Mouse (Mus musculus) embryonic facial prominence, embryonic 13.5 days (tissue): ENCODE results near the gene Stk11ip. TPM values are rescaled to one million over a fixed set of nuclear protein-coding genes. Genes with fewer than 3 reads are reported as not detected.

Source experiments
- ATAC-seq: fragments of 200-750 bp; cut with Nextera tagmentation; 2 replicates; pipeline ENCODE4 v1.8.0; 2017; ENCODE audit warnings: low read depth; ENCODE audit not compliant: insufficient number of reproducible peaks, insufficient read depth, low FRiP score, low TSS enrichment
- H3K27ac ChIP-seq: fragments of 300-500 bp; sonication (generic); 2 replicates; pipeline ENCODE4 v1.5.1; 2015; ENCODE audit warnings: moderate library complexity, mild to moderate bottlenecking, inconsistent platforms
- H3K27me3 ChIP-seq: fragments of 300-500 bp; sonication (generic); 2 replicates; pipeline ENCODE4 v1.6.1; 2015; ENCODE audit warnings: mild to moderate bottlenecking, inconsistent platforms
- H3K36me3 ChIP-seq: fragments of 300-500 bp; sonication (generic); 2 replicates; pipeline ENCODE4 v1.6.1; 2015; ENCODE audit warnings: mild to moderate bottlenecking, inconsistent platforms
- H3K4me1 ChIP-seq: fragments of 300-500 bp; sonication (generic); 2 replicates; pipeline ENCODE4 v1.6.1; 2015; ENCODE audit warnings: inconsistent platforms
- H3K4me2 ChIP-seq: fragments of 300-500 bp; sonication (generic); 2 replicates; pipeline ENCODE4 v1.6.1; 2015; ENCODE audit warnings: moderate library complexity, mild to moderate bottlenecking, inconsistent platforms
- H3K4me3 ChIP-seq: fragments of 300-500 bp; sonication (generic); 2 replicates; pipeline ENCODE4 v1.5.1; 2015; ENCODE audit warnings: mild to moderate bottlenecking, inconsistent platforms
- H3K9ac ChIP-seq: fragments of 300-500 bp; sonication (generic); 2 replicates; pipeline ENCODE4 v1.6.1; 2015; ENCODE audit warnings: mild to moderate bottlenecking, inconsistent platforms
- H3K9me3 ChIP-seq: fragments of 300-500 bp; sonication (generic); 2 replicates; pipeline ENCODE4 v1.6.1; 2016; ENCODE audit warnings: inconsistent platforms
- WGBS: fragments of 180-500 bp; shearing (Covaris S2); methylation state at CpG from one replicate; pipeline ENCODE4 v1.1.7; 2015; ENCODE audit warnings: mixed read lengths; 5-methylcytosine and 5-hydroxymethylcytosine counted together
- polyA plus RNA-seq: library from polyadenylated mRNA; unstranded; fragments of >200 nt; fragmentation: Nextera tagmentation; extraction: Ambion mirVana; gene quantifications from 2 replicates; pipeline ENCODE4 v1.2.1, GENCODE M21; 2015

The Stk11ip gene
- polyA plus RNA-seq = 22.0 and 22.5 TPM in 2 replicates

DNA sequence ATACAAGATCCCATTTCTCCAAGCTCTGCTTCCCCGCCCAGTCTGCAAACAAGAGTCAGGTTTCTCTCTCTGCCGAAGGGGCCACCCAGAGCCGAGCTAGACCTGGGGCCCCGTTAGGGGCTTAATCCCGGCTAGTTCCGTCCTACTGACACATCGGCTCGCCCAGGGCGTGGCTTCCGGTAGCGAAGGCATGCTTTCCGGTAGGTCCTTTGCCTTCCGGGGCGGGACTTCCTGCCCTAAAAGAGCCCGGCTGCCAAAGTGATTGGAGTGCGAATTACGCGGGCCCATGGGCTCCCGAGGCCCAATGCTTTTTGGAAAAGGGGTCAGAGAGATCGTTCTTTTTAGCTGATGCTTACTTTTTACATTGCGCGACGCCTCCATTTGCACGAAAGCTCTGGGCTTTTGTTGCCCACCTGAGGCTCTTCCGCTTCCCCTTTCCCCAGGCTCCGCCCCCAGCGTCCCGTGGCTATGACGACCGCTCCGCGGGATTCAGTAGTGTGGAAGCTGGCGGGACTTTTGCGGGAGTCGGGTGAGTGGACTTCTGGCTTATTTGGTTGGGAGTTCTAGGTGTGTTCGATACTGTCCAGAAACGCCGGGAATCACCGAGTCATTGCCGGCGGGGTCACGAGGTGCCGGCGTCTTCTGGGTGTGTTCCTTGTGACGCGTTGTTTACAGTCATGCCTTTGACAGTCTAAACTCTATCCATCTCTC, at the start of gene Stk11ip:
Stk11ip (plus strand) TSS at position 209 of the 711 bp plus-strand sequence.
- H3K4me1 ChIP-seq = peaks cover 34% of the 10 kb centered on the region
- peak within 1 kb of the TSS; percentile 97 for H3K27ac ChIP-seq
- under 1% methylated on average over 46 of the region's 46 CpGs for WGBS
- peak; percentile 94 for ATAC-seq
- H3K9ac ChIP-seq = peak within 1 kb of the TSS; percentile 61
- H3K4me3 ChIP-seq = peak within 1 kb of the TSS; percentile 63
- H3K27me3 ChIP-seq = no peaks in the 10 kb centered on the region
- H3K4me2 ChIP-seq = peak within 1 kb of the TSS; percentile 74
- peaks cover 16% of the 10 kb centered on the region for H3K36me3 ChIP-seq
- no peaks in the 10 kb centered on the region for H3K9me3 ChIP-seq

DNA sequence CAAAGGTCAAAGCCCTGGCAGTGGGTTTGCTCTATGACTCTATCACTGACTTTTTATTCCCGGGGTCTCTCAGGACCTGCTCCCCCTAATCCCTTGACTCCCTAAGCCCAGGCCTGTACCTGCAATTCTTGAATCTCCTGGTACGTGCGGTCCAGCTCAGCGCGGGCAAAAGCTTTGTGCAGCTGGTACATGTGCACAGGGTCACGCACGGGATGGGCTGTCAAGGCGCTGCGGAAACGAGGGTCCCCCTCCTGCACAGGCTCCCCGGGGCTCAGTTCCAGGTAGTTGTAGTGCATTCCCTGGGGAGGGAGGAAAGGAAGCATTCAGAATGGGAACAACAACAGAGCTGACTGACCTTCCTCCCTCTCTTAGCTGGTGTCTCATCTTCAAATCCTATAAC, 44.9 kb upstream of the Stk11ip start:
- peaks cover 48% of the 10 kb centered on the region for H3K36me3 ChIP-seq
- no peak overlapping the region for H3K9ac ChIP-seq
- H3K27ac ChIP-seq = no peak overlapping the region
- peaks cover 17% of the 10 kb centered on the region for H3K27me3 ChIP-seq
- ATAC-seq = no peak
- no peak overlapping the region for H3K4me2 ChIP-seq
- peaks cover 30% of the 10 kb centered on the region for H3K4me1 ChIP-seq
- no peak overlapping the region for H3K4me3 ChIP-seq
- no peaks in the 10 kb centered on the region for H3K9me3 ChIP-seq
- WGBS = 95% methylated on average over 11 of the region's 11 CpGs

DNA sequence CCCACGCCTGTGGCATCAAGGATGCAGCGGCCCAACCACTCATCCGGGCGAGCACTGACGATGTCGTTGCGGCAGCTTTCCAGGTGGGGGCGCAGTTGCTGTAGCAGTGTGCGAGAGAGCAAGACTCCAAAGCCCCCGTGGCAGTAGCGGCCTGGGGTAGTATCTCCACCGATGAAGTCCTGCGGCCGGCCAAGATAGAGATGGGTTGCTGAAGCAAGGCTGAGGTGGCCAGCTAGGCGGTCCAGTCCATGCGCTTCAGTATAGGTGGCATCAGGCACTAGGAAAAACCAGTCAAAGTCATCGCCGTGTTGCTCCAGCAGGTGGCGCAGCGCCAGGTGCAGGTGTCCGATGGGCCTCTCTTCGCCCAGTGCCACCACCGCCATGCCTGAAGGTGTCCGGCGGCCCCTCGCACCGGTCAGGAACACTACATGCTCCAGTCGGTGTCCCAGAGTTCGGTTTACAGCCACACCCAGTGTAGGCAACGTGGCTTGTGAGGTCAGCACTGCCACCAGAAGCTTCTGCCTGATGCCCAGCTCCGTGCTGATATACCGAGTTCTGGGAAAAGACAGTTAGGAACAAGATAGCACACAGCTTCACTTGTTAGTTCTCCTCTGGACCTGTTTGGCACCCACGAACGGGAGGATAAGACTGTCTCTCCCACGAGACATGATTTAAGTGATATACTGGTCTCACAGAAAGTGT, 43.9 kb upstream of the Stk11ip start:
- peaks cover 27% of the 10 kb centered on the region for H3K27me3 ChIP-seq
- WGBS = 12% methylated on average over 35 of the region's 35 CpGs
- ATAC-seq = no peak

DNA sequence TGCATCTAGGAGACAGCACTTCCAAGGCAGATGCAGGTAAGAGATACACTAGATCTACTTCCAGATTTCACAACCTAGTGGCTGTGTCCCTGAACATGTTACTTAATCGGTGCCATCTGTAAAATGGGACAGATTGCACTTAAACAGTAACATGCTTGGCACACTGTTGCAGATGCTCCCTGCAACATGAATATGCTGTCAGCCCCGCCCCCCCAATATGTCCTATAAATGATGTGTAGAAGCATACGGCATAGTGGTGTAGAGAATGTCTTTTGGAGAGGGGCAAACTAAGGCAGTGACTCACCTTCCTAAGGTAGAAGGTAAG, 43.4 kb upstream of the Stk11ip start:
- 39% methylated on average over 3 of the region's 3 CpGs for WGBS
- Histone ChIP-seq H3K4me2 (peak overlapping the region; percentile 86), H3K4me1 (peaks cover 30% of the 10 kb centered on the region), H3K9ac (peak overlapping the region; percentile 82; the same call in 1 of the 2 replicates), H3K27ac (no peak overlapping the region), H3K27me3 (peaks cover 32% of the 10 kb centered on the region), H3K9me3 (no peaks in the 10 kb centered on the region), H3K4me3 (peak overlapping the region; percentile 85), H3K36me3 (peaks cover 39% of the 10 kb centered on the region)
- no peak for ATAC-seq

More for the DNA sequence above, 43.9 kb upstream of the Stk11ip start:
- no peak overlapping the region for H3K9ac ChIP-seq
- H3K36me3 ChIP-seq = peaks cover 44% of the 10 kb centered on the region
- H3K4me2 ChIP-seq = peak overlapping the region; percentile 86
- H3K9me3 ChIP-seq = no peaks in the 10 kb centered on the region
- H3K4me1 ChIP-seq = peaks cover 30% of the 10 kb centered on the region
- no peak overlapping the region for H3K27ac ChIP-seq
- H3K4me3 ChIP-seq = peak overlapping the region; percentile 85

DNA sequence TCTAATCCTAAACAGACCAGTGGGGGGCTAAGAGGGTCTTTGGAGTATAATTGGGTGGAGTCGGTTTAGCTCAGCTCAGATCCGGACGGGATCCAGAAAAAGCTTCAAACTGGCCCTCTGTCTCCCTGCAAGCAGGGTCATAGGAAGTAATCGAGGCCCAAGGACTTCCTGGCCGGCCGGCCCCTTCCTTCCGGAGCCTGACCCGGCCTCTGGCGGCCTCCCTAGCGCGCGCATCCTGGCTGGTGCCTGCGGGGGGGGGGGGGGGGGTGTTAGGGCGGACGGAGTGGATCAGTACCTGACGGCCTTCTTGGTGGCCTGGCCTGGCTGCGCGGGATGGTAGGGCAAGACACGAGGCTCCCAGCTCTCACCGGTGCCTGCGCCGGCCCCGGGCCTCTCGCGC, 42.8 kb upstream of the Stk11ip start:
- no peak for ATAC-seq
- H3K4me3 ChIP-seq = peak overlapping the region; percentile 85
- H3K9ac ChIP-seq = peak overlapping the region; percentile 82
- peaks cover 30% of the 10 kb centered on the region for H3K4me1 ChIP-seq
- WGBS = 0% methylated on average over 19 of the region's 25 CpGs
- H3K4me2 ChIP-seq = peak overlapping the region; percentile 86
- H3K9me3 ChIP-seq = no peaks in the 10 kb centered on the region
- H3K27me3 ChIP-seq = peaks cover 38% of the 10 kb centered on the region
- H3K36me3 ChIP-seq = peaks cover 34% of the 10 kb centered on the region
- H3K27ac ChIP-seq = peak overlapping the region; percentile 78

DNA sequence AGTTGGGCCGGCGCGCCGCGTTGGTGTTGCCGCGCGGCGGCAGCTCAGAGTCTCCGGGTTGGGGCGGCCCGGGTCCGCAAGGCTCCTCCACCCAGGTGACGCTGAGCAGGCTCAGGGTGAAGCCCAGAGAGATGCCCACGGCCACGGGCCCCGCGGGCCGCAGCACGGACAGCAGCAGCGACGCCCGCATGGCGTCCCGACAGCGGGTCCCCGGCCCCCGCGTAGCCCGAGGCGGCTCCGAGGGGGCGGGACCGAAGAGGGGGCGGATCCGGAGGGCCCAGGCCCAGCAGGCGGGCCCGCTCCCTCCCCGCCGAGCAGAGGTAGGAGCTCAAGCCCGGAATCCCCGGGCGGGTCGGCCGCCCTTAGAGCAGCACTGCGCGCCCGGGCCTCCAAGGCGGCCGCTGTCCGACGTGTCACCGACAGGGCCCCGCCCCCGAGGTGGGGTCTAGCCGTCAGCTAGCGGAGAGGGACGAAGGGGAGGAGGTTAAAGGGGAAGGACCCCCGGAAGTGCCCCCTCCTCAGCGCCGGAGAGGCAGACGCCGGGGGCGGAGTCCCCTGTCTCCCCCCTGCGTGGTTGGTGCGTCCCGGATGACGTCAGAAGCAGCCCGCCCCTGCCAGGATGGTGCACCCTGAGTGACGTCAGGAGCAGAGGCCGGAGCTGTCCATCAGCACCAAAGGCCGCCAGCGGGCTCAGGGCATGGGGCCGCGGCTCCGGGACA, 42.3 kb upstream of the Stk11ip start, which contains the start of the genes Chpf and Tmem198:
Chpf (minus strand) TSS at position 392 of the 719 bp plus-strand sequence.
Tmem198 (plus strand) TSS at position 617 of the 719 bp plus-strand sequence.
- no peaks in the 10 kb centered on the region for H3K9me3 ChIP-seq
- peak; percentile 87 for ATAC-seq
- H3K4me1 ChIP-seq = peaks cover 26% of the 10 kb centered on the region
- H3K36me3 ChIP-seq = peaks cover 28% of the 10 kb centered on the region
- H3K27ac ChIP-seq = peak within 1 kb of the TSS; percentile 78
- H3K4me3 ChIP-seq = peak within 1 kb of the TSS; percentile 85
- H3K4me2 ChIP-seq = peak within 1 kb of the TSS; percentile 86
- peaks cover 42% of the 10 kb centered on the region for H3K27me3 ChIP-seq
- under 1% methylated on average over 65 of the region's 76 CpGs for WGBS
- peak within 1 kb of the TSS; percentile 82 for H3K9ac ChIP-seq

DNA sequence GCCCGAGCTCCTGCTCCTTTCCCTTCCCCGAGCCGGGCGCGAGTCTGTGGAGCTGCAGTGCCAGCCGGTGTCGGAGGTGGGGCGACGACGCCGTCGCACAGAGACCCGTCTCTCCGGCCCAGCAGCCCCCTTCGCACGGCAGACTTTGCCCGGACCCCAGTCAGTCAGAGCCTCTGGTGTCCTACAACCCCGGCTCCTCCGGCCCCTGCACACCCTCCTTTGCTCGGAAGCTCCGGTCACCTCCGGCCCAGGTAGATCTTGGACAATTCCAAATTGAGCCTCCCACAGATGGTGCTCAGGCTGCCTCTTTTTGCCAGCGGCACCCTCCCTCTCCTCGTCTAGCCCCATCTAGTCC, 41.7 kb upstream of the Stk11ip start:
- no peak for ATAC-seq
- Histone ChIP-seq H3K9ac (peak overlapping the region; percentile 82), H3K27ac (no peak overlapping the region; the same call in 1 of the 2 replicates), H3K27me3 (peaks cover 48% of the 10 kb centered on the region), H3K4me2 (peak overlapping the region; percentile 86), H3K9me3 (no peaks in the 10 kb centered on the region), H3K4me3 (peak overlapping the region; percentile 85), H3K36me3 (peaks cover 22% of the 10 kb centered on the region), H3K4me1 (peaks cover 25% of the 10 kb centered on the region)
- 1% methylated on average over 24 of the region's 24 CpGs for WGBS

DNA sequence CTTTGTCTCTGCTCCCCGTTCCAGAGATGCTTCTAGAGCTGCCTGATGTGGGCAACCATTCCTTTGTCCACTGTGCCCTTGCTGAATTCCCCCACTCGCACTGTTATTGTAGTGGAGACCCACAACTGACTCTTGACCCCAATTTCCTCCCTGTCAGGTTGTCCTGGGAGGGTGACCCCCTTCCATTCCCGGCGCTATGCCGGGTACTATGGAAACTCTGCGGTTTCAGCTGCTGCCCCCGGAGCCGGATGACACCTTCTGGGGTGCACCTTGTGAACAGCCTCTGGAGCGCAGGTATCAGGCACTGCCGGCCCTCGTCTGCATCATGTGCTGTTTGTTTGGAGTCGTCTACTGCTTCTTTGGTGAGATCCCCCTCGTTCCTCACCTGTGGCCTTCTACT, 41.3 kb upstream of the Stk11ip start:
- H3K27me3 ChIP-seq = peaks cover 52% of the 10 kb centered on the region
- peak overlapping the region; percentile 86 for H3K4me2 ChIP-seq
- WGBS = 18% methylated on average over 13 of the region's 13 CpGs
- peaks cover 25% of the 10 kb centered on the region for H3K4me1 ChIP-seq
- peaks cover 18% of the 10 kb centered on the region for H3K36me3 ChIP-seq
- H3K9ac ChIP-seq = 0 out of 2 replicates have a peak overlapping the region, but pooled peaks have one; percentile 82
- no peaks in the 10 kb centered on the region for H3K9me3 ChIP-seq
- peak overlapping the region; percentile 85 for H3K4me3 ChIP-seq
- no peak overlapping the region for H3K27ac ChIP-seq
- no peak for ATAC-seq

DNA sequence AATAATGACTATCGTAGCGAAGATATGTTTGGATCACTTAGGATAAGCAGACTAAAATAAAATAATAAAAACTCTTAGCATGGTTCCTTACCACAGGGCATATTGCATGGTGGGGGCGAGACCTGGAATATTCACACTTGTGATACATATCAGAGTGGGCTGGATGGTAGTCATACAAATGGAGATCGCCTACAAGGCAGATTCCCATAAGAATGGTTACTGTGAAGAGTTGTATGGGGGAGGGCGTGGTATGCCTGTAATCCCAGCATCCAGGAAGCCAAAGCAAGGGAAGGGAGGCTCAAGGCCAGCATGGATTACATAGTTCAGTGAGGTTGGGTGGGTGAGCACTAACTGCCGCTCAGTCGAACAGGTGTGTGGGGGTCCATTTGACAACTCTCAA, 40.6 kb upstream of the Stk11ip start:
- Histone ChIP-seq H3K36me3 (peaks cover 11% of the 10 kb centered on the region), H3K27ac (no peak overlapping the region), H3K9me3 (no peaks in the 10 kb centered on the region), H3K4me2 (no peak overlapping the region), H3K4me1 (peaks cover 25% of the 10 kb centered on the region), H3K4me3 (no peak overlapping the region), H3K27me3 (peaks cover 59% of the 10 kb centered on the region), H3K9ac (no peak overlapping the region)
- ATAC-seq = no peak
- WGBS = 84% methylated on average over 7 of the region's 7 CpGs

DNA sequence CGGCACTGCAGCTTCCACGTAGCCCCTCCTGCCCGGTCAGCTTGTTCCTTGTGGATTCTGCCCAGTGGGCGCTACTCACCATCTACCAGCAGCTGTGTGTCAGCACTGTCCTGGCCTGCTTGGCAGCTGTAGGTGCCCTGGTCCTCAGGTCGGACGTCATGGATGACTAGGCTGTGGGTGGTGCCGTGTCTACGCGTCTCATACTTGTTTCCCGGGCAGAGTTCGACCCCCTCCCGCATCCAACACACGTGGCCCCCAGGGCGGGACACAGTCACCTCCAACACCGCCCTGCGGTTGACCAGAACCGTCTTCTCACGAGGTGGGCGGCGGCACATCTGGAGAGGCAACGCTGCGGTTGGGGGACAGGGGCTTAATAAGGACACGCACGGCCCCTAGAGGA, 34.8 kb upstream of the Stk11ip start:
- Histone ChIP-seq H3K9ac (peak overlapping the region; percentile 65; the same call in 1 of the 2 replicates), H3K9me3 (no peaks in the 10 kb centered on the region), H3K4me3 (peak overlapping the region; percentile 56), H3K27ac (no peak overlapping the region), H3K27me3 (peaks cover 79% of the 10 kb centered on the region), H3K4me1 (peaks cover 21% of the 10 kb centered on the region), H3K36me3 (peaks cover 30% of the 10 kb centered on the region), H3K4me2 (peak overlapping the region; percentile 82)
- 4% methylated on average over 24 of the region's 24 CpGs for WGBS
- no peak for ATAC-seq

DNA sequence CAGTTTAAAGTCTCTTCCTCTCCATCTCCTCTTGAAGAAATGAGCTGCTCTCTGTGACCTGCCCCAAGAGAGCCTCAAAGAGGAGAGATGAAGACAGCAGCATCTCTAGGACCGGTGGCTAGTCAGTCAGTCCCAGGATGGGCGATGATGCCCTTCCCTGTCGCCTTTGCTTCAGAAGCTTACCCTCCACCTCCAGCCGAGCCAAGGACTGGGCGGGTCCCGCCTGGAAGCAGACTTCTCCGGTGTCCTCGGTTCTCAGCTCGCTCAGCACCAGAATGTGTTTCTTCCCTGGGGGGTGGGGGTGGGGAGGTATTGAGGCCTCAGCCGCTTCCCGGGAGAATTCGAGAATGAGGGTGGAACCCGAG, 34.3 kb upstream of the Stk11ip start:
- H3K4me3 ChIP-seq = peak overlapping the region; percentile 56
- H3K36me3 ChIP-seq = peaks cover 34% of the 10 kb centered on the region
- H3K27me3 ChIP-seq = peaks cover 76% of the 10 kb centered on the region
- H3K9me3 ChIP-seq = no peaks in the 10 kb centered on the region
- H3K27ac ChIP-seq = no peak overlapping the region
- H3K9ac ChIP-seq = peak overlapping the region; percentile 65
- under 1% methylated on average over 13 of the region's 13 CpGs for WGBS
- no peak for ATAC-seq
- H3K4me2 ChIP-seq = peak overlapping the region; percentile 82
- peaks cover 21% of the 10 kb centered on the region for H3K4me1 ChIP-seq
